Mouse (Mus musculus) erythroid progenitor cell, adult 5-6 weeks (primary cell): ENCODE measurements around the gene Kctd8. TPM values are rescaled to one million over a fixed set of nuclear protein-coding genes. Genes with fewer than 3 reads are reported as not detected.
"Not testable (repeated sequence)": the region's sequence is repeated elsewhere in the genome, so short reads cannot be mapped to it uniquely, and the experiment has no call there.

Experiments used
- ATAC-seq: replicated peaks from 2 replicates; pipeline ENCODE4 v1.8.0; 2016; ENCODE audit warnings: moderate number of reproducible peaks, mild to moderate bottlenecking, moderate TSS enrichment, inconsistent platforms; ENCODE audit not compliant: poor library complexity, low FRiP score, severe bottlenecking
- total RNA-seq, 2 experiments: library from RNA; stranded (forward) in 1 of 2; stranded (reverse) in 1 of 2; fragments of 150-400 nt in 1 of 2; fragments of 186-747, 209-891 nt in 1 of 2; gene quantifications; 2 replicates each; pipeline versions ENCODE4 v1.2.3 to v1.2.4; 2015 to 2017; ENCODE audit warnings: low replicate concordance in 2 of 2

Kctd8 gene
- total RNA-seq (2015; ENCODE audit: low replicate concordance): not detected in 2 replicates
- not detected in 2 replicates for total RNA-seq (2017; ENCODE audit: low replicate concordance)

DNA sequence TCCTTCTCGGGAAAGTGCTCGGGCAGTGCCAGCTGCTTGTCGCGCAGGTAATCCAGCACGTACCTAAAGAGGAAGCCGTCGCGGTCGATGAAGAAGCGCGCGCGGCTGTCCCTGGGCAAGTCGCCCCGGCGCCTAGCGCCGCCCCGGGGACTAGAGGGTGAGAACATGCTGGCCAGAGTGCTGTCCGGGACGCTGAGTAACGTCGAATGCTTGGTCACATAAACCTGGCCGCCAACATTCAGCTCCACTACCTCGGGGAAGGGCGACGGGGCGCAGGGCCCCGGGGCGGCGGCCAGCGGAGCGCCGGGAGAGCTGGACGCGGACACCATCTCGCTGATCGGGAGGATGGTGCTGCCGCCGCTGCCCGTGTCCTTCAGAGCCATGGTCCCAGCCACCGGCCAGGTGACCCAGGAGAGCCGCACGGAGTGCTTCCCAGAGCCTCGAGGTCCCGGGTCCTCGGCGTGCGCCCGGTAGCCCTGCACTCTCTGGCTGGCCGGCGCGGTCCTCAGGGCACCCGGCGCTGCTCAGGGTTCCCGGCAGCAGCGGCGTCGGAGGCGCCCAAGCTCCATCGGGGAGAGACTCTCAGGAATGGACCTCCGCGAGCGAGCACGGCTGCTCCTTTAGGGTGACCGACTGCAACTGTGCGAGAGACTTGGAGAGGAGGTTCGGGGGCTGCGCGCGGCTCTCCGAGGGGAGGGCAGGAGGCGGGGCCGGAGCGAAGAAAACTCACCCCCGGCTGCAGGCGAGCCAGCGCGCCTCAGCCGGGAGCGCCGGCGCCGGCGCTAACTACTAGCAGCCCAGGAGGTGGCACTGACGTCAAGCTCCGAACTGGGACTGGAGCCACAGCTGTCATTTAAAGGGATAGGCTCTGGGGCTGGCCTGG, at the start of gene Kctd8:
TSS of gene Kctd8 (minus strand) at position 761 of the 883 bp plus-strand sequence.
- ATAC-seq: 0 out of 2 replicates have a peak, but pooled peaks have one; percentile 30

GRCm38 (mm10) chr5:69379072-69379471, 37.6 kb upstream of the Kctd8 start:
- no peak for ATAC-seq

- ATAC-seq: no peak
Observed at GRCm38 (mm10) chr5:69350596-69350995, 9.1 kb upstream of the Kctd8 start.

- ATAC-seq: no peak; the same call in 1 of the 2 replicates
Observed at GRCm38 (mm10) chr5:69340102-69340918, 1.2 kb downstream of the Kctd8 start.

DNA sequence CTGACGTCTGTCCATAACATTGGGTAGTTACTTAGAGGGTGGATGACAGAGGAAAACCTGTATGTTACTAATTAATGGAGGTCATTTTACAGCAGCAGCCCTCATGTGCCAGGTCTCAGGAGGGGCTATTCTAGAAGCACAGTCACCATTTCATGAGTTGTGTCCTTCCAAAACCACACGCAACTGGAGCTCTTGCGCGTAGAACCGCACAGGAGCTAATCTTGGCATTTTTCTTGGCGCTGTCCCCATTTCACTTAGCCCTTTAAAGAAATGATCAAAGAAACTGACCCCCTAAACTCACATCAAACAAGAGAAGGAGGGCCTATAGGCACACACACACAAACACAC, 1.9 kb downstream of the Kctd8 start:
- no peak for ATAC-seq

- no peak for ATAC-seq
Observed at GRCm38 (mm10) chr5:69338916-69339622, 2.4 kb downstream of the Kctd8 start.

DNA sequence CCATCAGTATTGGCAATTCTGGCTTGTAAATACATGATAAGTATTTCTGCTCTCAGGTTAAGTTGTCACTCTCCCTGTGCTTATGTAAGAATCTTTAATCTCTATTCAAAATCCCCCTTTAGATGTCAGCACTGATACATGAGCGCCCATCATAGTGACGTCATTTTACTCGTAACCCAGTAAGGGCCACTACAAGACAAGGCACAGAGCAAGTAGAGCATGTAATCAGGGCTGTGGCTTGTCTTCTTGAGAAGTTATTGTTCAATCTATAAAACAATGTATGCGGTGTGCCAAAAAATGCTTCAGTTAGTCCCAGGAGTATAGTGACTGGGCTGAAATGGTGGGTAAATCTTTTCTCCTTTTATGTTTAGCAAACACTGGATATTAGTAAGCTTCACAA, 13.9 kb downstream of the Kctd8 start:
- no peak for ATAC-seq

DNA sequence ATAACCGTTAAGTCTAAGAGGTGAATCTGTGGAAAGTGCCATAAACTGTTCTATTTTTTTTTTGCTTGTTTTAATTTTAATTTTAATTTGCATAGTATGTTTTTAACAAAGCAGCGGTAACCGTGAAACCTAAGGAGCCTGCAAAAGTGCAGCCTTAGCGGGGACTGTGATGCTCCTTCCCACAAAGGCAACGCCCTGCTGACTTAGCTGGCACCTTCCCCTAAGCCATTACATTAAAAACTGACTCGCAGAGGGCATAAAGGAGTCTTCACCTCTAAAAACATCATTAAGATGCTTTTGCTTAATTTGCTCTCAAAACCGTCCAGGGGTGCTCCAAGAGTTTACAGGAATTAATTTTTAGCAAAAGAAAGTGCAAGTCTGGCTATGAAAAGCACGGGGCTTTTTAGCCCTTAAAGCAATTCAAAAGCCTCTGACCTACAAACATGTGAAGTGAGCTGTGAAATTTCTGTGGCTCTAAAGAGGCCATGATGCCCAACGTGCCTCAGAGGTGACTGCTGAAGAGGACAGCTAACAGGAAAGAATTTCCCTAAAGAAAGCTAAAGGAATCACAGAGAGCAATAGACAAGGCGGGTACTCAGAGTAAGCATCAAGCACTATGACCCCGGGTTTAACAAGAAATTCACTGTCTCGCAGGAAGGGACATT, 16.8 kb downstream of the Kctd8 start:
- ATAC-seq: no peak

- ATAC-seq: no peak
Observed at GRCm38 (mm10) chr5:69312611-69313010, 28.9 kb downstream of the Kctd8 start.

DNA sequence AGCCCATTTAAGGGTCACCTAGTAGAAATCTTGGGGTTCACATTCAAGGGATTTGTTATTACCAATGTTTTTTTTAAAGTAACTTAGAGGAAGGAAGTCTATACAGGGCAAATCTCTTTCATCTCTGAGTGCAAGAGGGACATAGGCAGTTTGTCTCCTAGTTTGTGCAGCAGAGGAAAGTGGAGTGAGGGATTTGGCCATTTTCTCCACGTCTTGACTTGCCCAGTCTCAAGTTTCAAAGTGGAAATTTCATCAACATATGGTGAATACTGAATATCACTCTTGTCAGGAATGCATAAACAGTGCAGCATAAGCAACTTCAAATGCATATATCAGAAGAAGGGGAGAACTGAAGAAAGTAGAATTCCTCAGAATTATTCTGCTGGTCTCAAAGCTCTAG, 39.8 kb downstream of the Kctd8 start:
- ATAC-seq: no peak

DNA sequence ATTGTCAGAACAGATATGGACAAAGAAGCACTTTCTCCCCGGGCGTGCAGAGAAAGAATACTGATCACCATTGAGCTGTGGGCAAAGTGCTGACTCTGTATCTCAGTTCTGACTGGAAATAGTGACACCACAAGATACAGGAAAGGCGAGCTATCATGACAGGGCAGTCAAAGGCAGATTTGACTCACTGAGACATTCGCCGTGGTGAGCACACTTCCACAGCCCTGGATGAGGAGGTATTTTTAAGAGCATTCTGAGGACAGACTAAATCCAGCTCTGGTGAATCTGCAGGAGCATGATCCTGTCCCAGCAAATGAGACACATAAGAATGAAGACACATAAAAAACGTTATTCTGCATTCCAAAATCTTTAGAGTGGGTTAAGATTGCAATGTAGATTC, 49.1 kb downstream of the Kctd8 start:
- ATAC-seq: no peak

DNA sequence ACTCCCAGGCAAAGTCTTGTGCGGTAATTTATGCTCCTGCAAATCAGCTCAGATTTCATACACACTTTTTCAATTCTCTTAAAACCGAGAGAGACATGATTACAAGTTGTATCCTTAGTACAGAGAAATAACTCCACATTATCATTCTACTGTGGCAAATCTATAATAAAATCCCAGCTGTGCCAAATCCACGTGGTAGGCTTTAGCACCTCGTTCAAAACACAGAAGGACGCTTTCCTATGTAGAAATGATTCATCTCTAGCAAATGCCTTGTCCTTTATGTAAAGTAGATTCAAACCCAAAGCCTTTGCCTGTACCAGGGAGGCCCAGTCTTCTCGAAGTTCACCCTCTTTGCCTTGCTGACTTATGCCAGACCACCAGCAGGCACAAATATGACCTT, 57.1 kb downstream of the Kctd8 start:
- ATAC-seq: no peak

GRCm38 (mm10) chr5:69252366-69252765, 89.1 kb downstream of the Kctd8 start:
- ATAC-seq: no peak

DNA sequence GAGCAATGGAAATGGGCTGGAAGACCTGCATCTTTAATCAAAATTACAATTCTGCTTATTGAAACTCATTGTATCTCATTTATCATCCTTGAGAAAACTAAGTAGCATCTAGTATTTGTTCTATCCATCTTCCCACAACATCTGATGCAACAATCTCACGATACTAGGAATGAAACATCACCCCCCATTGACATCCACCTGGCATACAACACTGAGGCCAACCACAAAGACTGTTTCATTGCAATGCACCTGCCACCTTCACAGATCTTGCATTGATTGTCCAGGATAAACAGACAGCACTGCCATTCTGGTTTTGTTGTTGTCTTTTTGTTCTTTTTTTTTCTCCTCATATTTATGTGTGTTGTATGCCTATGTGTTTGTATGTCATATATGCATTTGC, 99.5 kb downstream of the Kctd8 start:
- no peak for ATAC-seq

DNA sequence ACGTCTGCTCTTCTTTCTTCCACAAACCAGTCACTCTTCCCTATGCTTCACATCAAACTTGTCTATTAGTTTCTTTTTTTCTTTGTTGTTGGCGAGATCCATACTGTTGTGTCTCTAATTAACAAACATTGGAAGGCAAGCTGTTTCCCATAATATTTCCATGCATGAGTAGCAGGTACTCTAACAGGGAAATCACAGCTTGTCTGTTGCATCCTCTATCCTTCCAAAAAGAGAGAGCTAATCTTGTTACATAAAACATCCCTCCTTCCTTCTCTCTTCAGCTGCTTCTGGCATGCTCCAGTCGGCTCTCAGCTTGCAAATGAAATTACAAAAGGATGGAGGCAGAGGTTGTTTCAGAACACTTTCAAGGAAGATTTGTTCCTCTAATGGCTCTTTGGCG, 107.9 kb downstream of the Kctd8 start:
- no peak for ATAC-seq

DNA sequence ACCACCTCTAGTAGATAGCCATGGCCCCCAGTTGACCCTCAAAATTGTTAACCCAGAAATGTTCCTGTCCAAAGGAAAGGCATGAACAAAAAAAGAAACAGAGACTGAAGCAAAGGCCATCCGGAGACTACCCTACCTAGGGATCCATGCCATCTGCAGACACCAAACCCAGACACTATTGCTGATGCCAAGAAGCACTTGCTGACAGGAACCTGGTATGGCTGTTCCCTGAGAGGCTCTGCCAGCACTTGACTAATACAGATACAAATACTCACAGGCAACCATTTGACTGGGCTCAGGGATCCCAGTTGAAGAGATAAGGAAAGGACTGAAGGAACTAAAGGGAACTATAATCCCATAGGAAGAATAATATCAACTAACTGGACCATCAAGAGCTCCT, 109.8 kb downstream of the Kctd8 start:
- not testable (repeated sequence) for ATAC-seq

- ATAC-seq: no peak
Observed at GRCm38 (mm10) chr5:69227147-69227546, 114.3 kb downstream of the Kctd8 start.

DNA sequence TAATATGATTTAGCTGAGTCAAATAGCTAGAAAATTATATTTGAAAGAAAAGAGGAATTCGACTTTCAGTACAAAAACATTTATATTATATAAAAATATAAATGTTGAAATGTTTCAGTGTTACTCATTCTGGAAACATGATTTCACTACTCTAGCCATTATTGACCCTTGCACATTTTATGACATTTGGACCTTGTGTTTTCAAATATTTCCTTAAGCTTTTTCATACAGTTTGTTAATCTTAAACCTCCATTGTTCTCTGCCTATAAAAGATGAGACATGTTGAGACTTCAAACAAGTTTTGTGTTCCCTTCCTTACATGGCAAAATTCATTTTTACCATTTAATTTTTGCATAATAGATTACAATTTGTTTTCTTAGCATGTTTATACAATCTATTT, 118.9 kb downstream of the Kctd8 start:
- no peak for ATAC-seq

- no peak for ATAC-seq
Observed at GRCm38 (mm10) chr5:69215216-69215615, 126.3 kb downstream of the Kctd8 start.

DNA sequence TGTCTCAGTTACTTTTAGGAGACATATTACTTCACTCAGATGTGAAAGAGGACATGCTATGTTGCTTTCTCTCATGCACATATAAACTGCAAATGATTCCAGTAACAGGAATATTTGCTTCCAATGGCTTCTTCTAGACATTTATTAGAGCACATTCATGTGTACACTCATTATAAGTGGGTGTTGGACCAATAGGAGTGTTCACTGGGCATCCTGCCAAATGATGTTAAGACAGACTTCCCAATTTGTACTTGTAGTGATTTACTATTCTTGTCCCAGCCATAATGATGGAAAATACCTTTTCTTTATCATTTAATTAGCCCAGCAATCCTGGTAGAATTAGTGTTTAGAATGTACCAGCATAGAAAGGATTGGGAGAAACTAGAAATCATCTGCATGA, 132.1 kb downstream of the Kctd8 start:
- ATAC-seq: no peak
